In genomic region chr13:113974866-113975265, GRCm38 (mm10) we compare ENCODE assay signal across 19 mouse cellular contexts.
"Had no signal": no experiment of that assay in that cellular context is flagged by ENCODE, and none has a peak within 500 bp of the region (broad histone marks: within the 10 kb centered on the region; RNA-seq: fewer than 3 reads in every experiment).

No protein-coding gene starts in this region.

- H3K9ac ChIP-seq: liver, embryonic 15.5 days; liver, postnatal 0 days; lung, embryonic 15.5 days; midbrain, embryonic 13.5 days; midbrain, embryonic 15.5 days; neural tube, embryonic 12.5 days; stomach, embryonic 15.5 days had no signal

- H3K27ac ChIP-seq: liver, embryonic 15.5 days; lung, embryonic 15.5 days; macrophage; midbrain, embryonic 15.5 days; neural tube, embryonic 12.5 days; stomach, embryonic 15.5 days; stomach, postnatal 0 days had no signal

- H3K4me1 ChIP-seq: liver, embryonic 15.5 days; lung, embryonic 15.5 days; megakaryocyte, embryonic 14.5 days; stomach, embryonic 15.5 days had no signal

- H3K36me3 ChIP-seq: liver, embryonic 15.5 days; lung, embryonic 15.5 days; midbrain, embryonic 13.5 days; midbrain, embryonic 15.5 days; neural tube, embryonic 12.5 days; stomach, embryonic 15.5 days had no signal

- H3K4me3 ChIP-seq: liver, embryonic 15.5 days; lung, embryonic 15.5 days; megakaryocyte, embryonic 14.5 days; midbrain, embryonic 13.5 days; midbrain, embryonic 15.5 days; neural tube, embryonic 12.5 days; stomach, embryonic 15.5 days had no signal

- H3K4me2 ChIP-seq: liver, embryonic 15.5 days; lung, embryonic 15.5 days; midbrain, embryonic 11.5 days; midbrain, embryonic 13.5 days; midbrain, embryonic 15.5 days; neural tube, embryonic 12.5 days; stomach, embryonic 15.5 days had no signal

- DNase-seq: liver, postnatal 0 days; lung, adult 2 months; lung, postnatal 14 days; lung, postnatal 36 days; right cerebral cortex, adult 18-20 months; thymus, adult 2 months; thymus, postnatal 25 days; thymus, postnatal 4 days had no signal

- H3K9me3 ChIP-seq: liver, embryonic 15.5 days; lung, embryonic 15.5 days; midbrain, embryonic 13.5 days; midbrain, embryonic 15.5 days; neural tube, embryonic 12.5 days; stomach, embryonic 15.5 days had no signal

- ATAC-seq: liver, postnatal 0 days; lung, postnatal 0 days; midbrain, embryonic 13.5 days; midbrain, embryonic 15.5 days had no signal

- H3K27me3 ChIP-seq: liver, embryonic 15.5 days; lung, embryonic 15.5 days; megakaryocyte, embryonic 14.5 days; midbrain, embryonic 15.5 days; neural tube, embryonic 12.5 days; stomach, embryonic 15.5 days had no signal
